Mouse (Mus musculus): ENCODE data around the gene Erich6. TPM values are rescaled to one million over a fixed set of nuclear protein-coding genes. Genes with fewer than 3 reads are reported as not detected.

The Erich6 gene
- polyA plus RNA-seq (2017; shearing (Covaris generic)): 0.51 TPM

DNA sequence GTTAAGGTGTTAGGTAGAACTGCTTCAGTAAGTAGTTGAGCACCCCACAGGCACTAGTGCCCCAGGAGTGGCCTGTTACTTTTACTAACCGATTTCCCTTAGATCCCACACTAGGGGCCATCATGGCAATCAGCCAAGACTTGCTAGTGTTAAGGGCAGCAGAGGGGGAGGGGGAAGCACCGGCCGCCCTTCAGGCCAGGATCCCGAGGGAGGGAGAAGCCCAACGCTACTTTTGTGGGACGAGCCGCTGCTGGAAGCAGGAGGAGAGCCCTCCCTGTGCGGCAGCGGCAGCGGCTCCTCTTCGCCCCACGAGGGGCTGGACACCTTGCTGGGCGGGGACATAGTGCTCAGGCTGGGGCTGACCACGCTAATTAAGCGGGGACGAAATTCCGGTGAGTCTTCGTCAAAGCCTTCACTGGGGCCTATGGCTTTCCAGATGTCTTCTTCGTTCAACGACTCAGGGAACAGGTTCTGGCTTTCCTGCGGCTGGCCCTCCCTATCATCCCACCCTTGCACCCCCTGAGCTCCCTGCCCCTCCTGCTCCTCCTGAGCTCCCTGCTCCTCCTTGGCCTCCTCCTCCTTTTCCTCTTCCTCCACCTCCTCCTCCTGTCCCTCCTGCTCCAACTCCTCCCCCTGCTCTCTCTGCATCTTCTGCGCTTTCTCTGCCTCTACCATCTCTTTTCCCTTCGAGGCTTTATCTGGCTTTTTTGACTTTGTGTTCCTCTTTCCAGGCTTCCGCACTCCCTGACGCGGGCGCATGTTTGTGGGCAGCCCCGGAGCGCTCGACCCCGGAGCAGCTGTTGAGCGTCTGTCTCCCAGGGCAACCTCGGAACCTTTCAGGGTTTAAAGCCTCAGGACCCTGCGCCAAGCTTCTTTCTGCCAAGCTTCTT, at the start of gene Erich6:
Gene Erich6, minus strand, starts transcription at position 802 of the 890 bp plus-strand sequence.

DNA sequence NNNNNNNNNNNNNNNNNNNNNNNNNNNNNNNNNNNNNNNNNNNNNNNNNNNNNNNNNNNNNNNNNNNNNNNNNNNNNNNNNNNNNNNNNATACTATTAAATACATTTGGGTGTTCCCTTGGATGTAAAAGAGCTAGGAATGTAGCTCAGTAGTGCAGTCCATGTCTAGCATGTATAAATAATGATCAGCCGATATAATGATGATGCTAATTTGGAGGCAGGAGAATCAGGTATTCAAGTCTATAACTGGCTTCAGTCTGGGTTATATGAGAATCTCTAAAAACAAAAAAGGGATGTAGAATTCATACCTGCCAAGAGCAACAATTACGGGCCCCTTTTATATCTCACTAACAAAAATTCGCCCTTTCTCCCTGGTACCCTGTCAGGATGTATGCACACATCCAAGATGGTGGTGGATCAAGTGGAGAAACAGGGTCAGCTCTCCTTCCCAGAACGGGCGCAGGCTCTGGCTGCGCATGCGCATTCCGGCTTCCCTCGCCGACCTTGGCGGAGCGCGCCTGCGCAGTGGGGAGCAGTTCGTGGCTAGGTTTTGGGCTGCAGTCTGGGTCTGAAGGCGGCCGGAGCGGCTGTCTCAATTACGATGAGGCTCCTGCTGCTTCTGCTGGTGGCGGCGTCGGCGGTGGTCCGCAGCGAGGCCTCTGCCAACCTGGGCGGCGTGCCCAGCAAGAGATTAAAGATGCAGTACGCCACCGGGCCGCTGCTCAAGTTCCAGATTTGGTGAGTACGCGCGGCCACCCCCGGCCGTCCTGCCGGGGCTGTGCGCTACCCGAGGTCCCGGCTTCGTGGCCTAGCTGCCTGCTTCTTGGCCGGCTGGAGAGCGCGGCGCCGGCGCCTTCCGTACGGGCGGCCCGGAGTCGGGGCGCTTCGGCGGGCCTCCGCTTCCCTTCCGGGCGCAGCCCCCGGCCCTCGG, 60.6 kb downstream of the Erich6 start, which contains the start of gene Selenot:
Gene Selenot, plus strand, starts transcription at position 500 of the 930 bp plus-strand sequence.

Other genes starting within 250 kb of the Erich6 start
- gene Tsc22d2, start 222.5 kb downstream of the Erich6 start, polyA plus RNA-seq (2017; shearing (Covaris generic)): 79.3 TPM
- 25.7 TPM for gene Eif2a, start 111.4 kb downstream of the Erich6 start, polyA plus RNA-seq (2017; shearing (Covaris generic))
- 188 TPM for gene Serp1, start 111.3 kb downstream of the Erich6 start, polyA plus RNA-seq (2017; shearing (Covaris generic))
- 17.8 TPM for gene Selenot, start 60.6 kb downstream of the Erich6 start, polyA plus RNA-seq (2017; shearing (Covaris generic))
- gene Siah2, start 55.2 kb upstream of the Erich6 start, polyA plus RNA-seq (2017; shearing (Covaris generic)): 76.9 TPM
- gene Mindy4b-ps, start 185.1 kb upstream of the Erich6 start, polyA plus RNA-seq (2017; shearing (Covaris generic)): not detected
- not detected for gene Clrn1, start 248.1 kb upstream of the Erich6 start, polyA plus RNA-seq (2017; shearing (Covaris generic))

Data from effector memory CD4-positive, alpha-beta T cell, adult 7 months (primary cell).